Mouse (Mus musculus) kidney, adult 2 months (tissue): ENCODE measurements around the gene Nip7.

ENCODE experiments used
- CTCF ChIP-seq: fragments of 200-500 bp; conservative IDR thresholded peaks from 2 replicates; pipeline ENCODE4 v1.5.1; 2011; ENCODE audit warnings: low read depth, mild to moderate bottlenecking, control low read depth, low read length, moderate library complexity, mixed read lengths; ENCODE audit not compliant: insufficient read depth, insufficient read length
- POLR2A ChIP-seq: fragments of 200-500 bp; IDR thresholded peaks from one replicate; pipeline ENCODE4 v1.6.1; 2011; ENCODE audit warnings: low read depth, low read length, control low read depth

DNA sequence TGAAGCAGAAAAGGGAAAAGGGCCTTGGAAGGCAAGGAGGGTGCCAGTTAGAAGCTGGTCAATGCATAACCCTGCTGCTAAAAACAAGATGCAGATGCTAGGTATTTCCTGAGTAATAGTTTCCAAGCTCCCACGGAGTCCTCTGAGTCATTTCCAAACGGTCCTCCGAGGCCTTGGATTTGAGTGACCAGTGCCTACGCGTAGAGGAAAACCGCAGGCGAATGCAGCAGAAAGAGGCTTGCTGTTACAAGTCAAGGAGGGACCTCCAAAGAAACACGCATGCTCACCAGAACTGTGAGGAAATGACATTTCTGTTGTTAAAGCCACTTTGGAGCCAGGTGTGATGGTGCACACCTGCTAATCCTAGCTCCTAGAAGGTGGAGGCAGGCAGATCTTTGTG lies 33.2 kb upstream of the Nip7 start:
- TF ChIP-seq CTCF (no peak), POLR2A (no peak)
